Mouse (Mus musculus) heart, embryonic 13.5 days (tissue): ENCODE results near the gene Hyal2. TPM values are rescaled to one million over a fixed set of nuclear protein-coding genes. Genes with fewer than 3 reads are reported as not detected.

ENCODE experiments used
- ATAC-seq: fragments of 200-750 bp; cut with Nextera tagmentation; 2 replicates; pipeline ENCODE4 v1.8.0; 2017; ENCODE audit warnings: moderate TSS enrichment; ENCODE audit not compliant: insufficient number of reproducible peaks, low FRiP score, low TSS enrichment; ENCODE audit errors: extremely low read depth
- H3K27ac ChIP-seq: fragments of 300-500 bp; sonication (generic); replicated peaks from 2 replicates; pipeline ENCODE4 v1.5.1; 2015; ENCODE audit warnings: moderate library complexity, mild to moderate bottlenecking, inconsistent platforms
- H3K27me3 ChIP-seq: fragments of 300-500 bp; sonication (generic); replicated peaks from 2 replicates; pipeline ENCODE4 v1.6.1; 2015; ENCODE audit warnings: mild to moderate bottlenecking, inconsistent platforms
- H3K36me3 ChIP-seq: fragments of 300-500 bp; sonication (generic); 2 replicates; pipeline ENCODE4 v1.6.1; 2015; ENCODE audit warnings: mild to moderate bottlenecking, inconsistent platforms
- H3K4me1 ChIP-seq: fragments of 300-500 bp; sonication (generic); 2 replicates; pipeline ENCODE4 v1.6.1; 2015; ENCODE audit warnings: inconsistent platforms
- H3K4me2 ChIP-seq: fragments of 300-500 bp; sonication (generic); 2 replicates; pipeline ENCODE4 v1.6.1; 2015; ENCODE audit warnings: inconsistent platforms, mild to moderate bottlenecking, moderate library complexity
- H3K4me3 ChIP-seq: fragments of 300-500 bp; sonication (generic); 2 replicates; pipeline ENCODE4 v1.5.1; 2015; ENCODE audit warnings: moderate library complexity, mild to moderate bottlenecking, inconsistent platforms
- H3K9ac ChIP-seq: fragments of 300-500 bp; sonication (generic); 2 replicates; pipeline ENCODE4 v1.6.1; 2015; ENCODE audit warnings: inconsistent platforms, mild to moderate bottlenecking, moderate library complexity
- H3K9me3 ChIP-seq: fragments of 300-500 bp; sonication (generic); 2 replicates; pipeline ENCODE4 v1.6.1; 2016; ENCODE audit warnings: inconsistent platforms
- WGBS: fragments of 180-500 bp; shearing (Covaris S2); methylation state at CpG from one replicate; pipeline ENCODE4 v1.1.7; 2015; ENCODE audit warnings: mixed read lengths; 5-methylcytosine and 5-hydroxymethylcytosine counted together
- polyA plus RNA-seq: library from polyadenylated mRNA; unstranded; fragments of >200 nt; fragmentation: Nextera tagmentation; extraction: Ambion mirVana; gene quantifications from 2 replicates; pipeline ENCODE4 v1.2.1, GENCODE M21; 2015

The Hyal2 gene
- polyA plus RNA-seq, 1 experiment from 2014 or later = 94.0 TPM

DNA sequence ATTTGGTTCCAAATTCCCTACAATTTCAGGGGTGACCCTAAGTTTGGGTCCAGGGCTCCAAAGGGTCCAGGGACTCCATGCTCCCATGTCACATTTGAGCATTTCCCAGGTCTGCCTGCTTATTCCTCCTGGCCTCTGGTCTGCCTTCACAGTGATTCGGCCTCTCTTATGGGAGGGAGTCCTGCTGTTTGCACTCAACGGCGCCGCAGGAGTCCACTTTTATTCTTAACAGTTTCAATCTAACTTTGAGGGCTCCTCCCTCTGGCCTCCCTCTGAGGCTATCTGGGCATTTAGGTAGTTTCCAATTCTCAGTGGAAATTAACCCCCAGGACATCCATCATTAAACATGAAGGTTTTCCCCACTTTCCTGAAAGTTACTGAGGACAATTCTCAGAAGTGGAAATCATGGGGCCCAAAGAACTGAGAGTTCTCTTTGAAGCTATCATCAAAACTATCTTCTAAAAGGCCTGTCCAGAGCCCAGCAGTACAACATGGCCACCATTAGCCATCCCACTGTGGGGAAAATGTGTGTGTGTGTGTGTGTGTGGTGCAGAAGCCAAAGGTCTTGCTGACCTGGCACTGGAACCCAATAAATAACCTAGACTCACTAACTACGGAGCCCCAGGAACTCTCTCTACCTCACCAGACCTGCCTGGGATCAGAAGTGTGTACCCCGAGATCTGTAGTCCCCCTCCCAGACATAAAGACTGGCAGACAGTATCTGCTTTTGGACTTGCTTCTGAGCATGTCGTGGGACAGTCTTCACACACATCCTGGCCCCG lies 26.7 kb downstream of the Hyal2 start:
- WGBS = 81% methylated on average over 8 of the region's 8 CpGs
- no peak overlapping the region for H3K4me2 ChIP-seq
- no peak overlapping the region for H3K4me3 ChIP-seq
- peaks cover 12% of the 10 kb centered on the region for H3K27me3 ChIP-seq
- no peak for ATAC-seq
- H3K9ac ChIP-seq = no peak overlapping the region
- 0 out of 2 replicates have a peak overlapping the region, but pooled peaks have one; percentile 20 for H3K27ac ChIP-seq
- H3K4me1 ChIP-seq = peaks cover 73% of the 10 kb centered on the region
- H3K36me3 ChIP-seq = peaks cover 61% of the 10 kb centered on the region
- H3K9me3 ChIP-seq = no peaks in the 10 kb centered on the region

DNA sequence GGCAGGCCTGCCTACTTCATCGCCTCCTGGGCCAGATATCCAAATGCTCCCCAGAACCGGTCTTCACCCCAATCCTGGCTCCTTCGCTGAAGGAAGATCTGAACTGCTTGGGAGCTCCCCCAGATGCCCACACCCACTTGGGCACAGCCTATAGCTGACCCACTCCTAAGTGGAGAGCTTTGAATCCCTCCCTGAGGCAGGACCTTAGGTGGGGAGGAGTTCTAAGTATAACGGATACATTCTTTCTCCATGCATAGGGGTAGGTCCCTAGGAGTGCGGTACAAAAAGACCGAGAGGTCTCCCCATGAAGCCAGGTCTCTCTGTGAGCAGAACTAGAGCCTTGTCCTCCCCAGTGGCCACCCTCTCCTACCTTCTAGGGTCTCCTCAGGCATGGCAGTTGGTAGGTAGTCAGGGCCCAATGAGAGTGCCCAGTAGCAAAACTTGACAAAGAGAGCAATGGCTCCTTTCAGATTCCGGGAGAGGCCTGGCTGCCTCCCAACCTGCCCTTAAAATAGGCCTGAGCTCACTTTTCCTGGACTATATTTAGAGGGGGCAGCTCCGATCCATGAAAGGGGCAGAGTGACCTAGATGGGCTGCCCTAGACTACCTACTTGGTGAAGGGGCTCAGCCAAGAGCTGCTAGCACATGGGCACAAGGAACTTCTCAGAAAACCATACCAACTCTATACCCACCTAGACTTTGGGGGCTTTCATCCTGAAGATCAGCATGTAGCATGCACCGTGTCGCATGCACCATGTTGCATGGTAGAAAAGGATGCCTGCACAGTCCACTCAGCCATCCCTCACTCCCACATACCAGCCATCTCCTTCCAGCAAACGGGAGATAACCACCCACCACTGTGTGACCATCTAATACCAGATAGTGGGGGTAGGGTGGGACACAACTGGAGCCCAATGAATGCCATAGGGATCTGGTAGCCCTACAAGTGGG lies 29.1 kb downstream of the Hyal2 start:
- peak; percentile 54 for ATAC-seq
- Histone ChIP-seq H3K4me3 (peak overlapping the region; percentile 43), H3K27me3 (peaks cover 35% of the 10 kb centered on the region), H3K36me3 (peaks cover 42% of the 10 kb centered on the region), H3K4me2 (peak overlapping the region; percentile 69), H3K4me1 (peaks cover 55% of the 10 kb centered on the region), H3K9me3 (no peaks in the 10 kb centered on the region), H3K9ac (peak overlapping the region; percentile 82), H3K27ac (peak overlapping the region; percentile 98)
- WGBS = 58% methylated on average over 11 of the region's 11 CpGs

DNA sequence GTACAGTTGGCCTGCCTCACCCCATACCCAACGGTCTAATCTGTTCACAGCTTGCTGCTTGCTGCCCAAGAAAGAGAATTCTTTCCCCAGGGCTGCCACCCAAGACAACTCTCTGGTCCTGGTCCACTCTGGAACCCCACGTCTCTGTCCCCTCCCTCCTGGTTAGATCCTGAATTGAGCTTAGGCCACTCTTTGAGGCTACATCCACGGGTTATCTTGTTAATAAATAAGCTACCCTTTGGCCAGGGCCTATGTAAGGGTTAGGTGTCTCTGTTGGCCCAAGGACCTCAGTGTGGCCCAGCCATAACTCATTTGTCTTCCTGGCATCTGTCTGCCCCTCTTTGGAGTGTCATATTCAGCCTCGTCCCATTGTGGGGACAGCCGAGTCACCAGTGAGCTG lies 30.6 kb downstream of the Hyal2 start:
- 77% methylated on average over 5 of the region's 5 CpGs for WGBS

DNA sequence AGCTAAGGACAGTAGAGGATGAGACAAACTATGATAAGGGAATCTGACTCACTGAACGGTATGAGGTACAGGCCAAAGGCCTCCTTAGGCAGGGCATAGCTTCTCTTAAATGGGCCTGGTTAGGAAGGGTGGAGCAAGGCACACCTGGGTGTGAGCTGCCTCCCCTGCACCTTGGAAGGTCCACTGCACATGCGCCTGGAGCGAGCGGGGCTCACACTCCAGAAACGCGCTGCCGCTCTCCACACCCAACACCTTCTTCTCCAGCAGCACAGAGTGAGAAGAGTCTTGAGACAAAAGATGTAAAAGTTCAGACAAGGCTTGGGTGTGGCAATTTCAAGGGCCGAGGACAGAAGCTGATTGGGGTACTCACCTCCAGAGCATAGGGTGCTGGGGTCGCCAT lies 31.7 kb downstream of the Hyal2 start:
- Histone ChIP-seq H3K9me3 (no peaks in the 10 kb centered on the region), H3K9ac (peak overlapping the region; percentile 37; the same call in 1 of the 2 replicates), H3K27me3 (peaks cover 35% of the 10 kb centered on the region), H3K27ac (no peak overlapping the region), H3K4me2 (0 out of 2 replicates have a peak overlapping the region, but pooled peaks have one; percentile 4), H3K36me3 (peaks cover 16% of the 10 kb centered on the region), H3K4me3 (no peak overlapping the region), H3K4me1 (peaks cover 49% of the 10 kb centered on the region)
- ATAC-seq = no peak
- WGBS = 81% methylated on average over 9 of the region's 9 CpGs

More for the DNA sequence above, 30.6 kb downstream of the Hyal2 start:
- Histone ChIP-seq H3K36me3 (peaks cover 27% of the 10 kb centered on the region), H3K9me3 (no peaks in the 10 kb centered on the region), H3K4me3 (no peak overlapping the region), H3K4me1 (peaks cover 53% of the 10 kb centered on the region), H3K4me2 (no peak overlapping the region), H3K27me3 (peaks cover 35% of the 10 kb centered on the region), H3K9ac (no peak overlapping the region), H3K27ac (no peak overlapping the region)
- no peak for ATAC-seq

DNA sequence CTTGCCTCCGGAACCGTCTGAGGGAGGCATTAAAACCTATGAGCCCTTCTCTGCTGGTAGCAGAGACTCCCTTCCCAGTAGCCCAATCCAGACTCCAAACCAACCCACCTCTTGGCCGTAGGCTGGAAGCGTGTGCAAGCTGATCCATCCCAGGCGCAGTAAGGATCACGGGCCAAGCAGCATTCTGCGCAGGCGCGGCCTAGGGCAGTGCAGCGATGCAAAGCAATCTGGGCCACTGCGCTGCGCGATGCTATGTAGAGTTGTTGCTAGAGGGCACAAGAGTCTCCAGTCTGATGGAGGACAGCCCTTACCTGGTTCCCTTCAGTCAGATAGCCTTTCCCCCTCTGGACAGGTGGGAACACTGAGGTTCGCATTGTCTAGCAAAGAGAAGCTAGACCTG lies 32.1 kb downstream of the Hyal2 start:
- Histone ChIP-seq H3K4me3 (no peak overlapping the region), H3K9ac (peak overlapping the region; percentile 37; the same call in 1 of the 2 replicates), H3K36me3 (peaks cover 12% of the 10 kb centered on the region), H3K4me2 (0 out of 2 replicates have a peak overlapping the region, but pooled peaks have one; percentile 4), H3K27me3 (peaks cover 38% of the 10 kb centered on the region), H3K27ac (no peak overlapping the region), H3K9me3 (no peaks in the 10 kb centered on the region), H3K4me1 (peaks cover 49% of the 10 kb centered on the region)
- ATAC-seq = no peak
- 57% methylated on average over 14 of the region's 14 CpGs for WGBS

DNA sequence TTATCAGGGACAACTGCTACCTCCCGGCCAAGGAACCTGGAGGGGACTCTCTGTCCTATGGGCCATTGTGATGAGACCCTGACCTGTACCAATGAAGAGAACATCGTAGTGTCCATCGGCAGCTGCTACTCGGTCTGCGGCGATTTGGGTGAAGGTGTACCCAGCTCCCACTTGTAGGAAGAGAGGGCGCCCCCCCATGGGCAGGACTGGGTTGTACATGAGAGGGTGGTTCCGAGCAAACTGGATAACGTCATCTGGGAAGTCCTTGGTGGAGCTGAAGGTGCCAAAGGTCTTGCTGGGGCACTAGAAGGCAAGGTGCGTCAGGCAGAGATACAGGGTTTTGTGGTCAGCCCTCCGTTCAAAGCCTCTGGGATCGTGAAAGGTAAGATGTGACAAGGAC lies 33.0 kb downstream of the Hyal2 start:
- WGBS = 73% methylated on average over 12 of the region's 12 CpGs
- ATAC-seq = no peak

DNA sequence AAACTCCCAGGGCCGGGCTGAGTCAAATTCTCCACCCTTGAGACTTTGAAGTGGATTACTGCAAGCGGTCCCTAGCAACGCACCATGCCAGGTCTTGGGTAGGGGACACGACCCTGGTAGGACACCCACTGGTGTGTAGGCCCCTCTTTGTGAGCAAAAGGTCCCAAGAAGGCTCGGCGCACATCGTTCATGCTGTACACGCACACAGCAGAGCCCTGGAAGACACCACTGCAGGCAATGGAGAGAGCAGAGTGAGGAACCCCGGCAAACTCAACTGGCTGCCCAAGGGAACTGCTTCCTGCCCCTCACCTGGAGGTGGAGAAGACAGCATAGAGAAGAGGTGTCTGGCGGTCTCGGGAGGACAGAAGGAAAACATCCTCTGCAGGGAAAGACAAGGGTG lies 33.5 kb downstream of the Hyal2 start:
- 84% methylated on average over 11 of the region's 11 CpGs for WGBS

More for the DNA sequence above, 33.0 kb downstream of the Hyal2 start:
- peaks cover 5% of the 10 kb centered on the region for H3K36me3 ChIP-seq
- H3K9ac ChIP-seq = no peak overlapping the region
- peaks cover 54% of the 10 kb centered on the region for H3K4me1 ChIP-seq
- H3K27ac ChIP-seq = no peak overlapping the region
- no peak overlapping the region for H3K4me3 ChIP-seq
- H3K27me3 ChIP-seq = peaks cover 45% of the 10 kb centered on the region
- no peak overlapping the region for H3K4me2 ChIP-seq
- H3K9me3 ChIP-seq = no peaks in the 10 kb centered on the region

DNA sequence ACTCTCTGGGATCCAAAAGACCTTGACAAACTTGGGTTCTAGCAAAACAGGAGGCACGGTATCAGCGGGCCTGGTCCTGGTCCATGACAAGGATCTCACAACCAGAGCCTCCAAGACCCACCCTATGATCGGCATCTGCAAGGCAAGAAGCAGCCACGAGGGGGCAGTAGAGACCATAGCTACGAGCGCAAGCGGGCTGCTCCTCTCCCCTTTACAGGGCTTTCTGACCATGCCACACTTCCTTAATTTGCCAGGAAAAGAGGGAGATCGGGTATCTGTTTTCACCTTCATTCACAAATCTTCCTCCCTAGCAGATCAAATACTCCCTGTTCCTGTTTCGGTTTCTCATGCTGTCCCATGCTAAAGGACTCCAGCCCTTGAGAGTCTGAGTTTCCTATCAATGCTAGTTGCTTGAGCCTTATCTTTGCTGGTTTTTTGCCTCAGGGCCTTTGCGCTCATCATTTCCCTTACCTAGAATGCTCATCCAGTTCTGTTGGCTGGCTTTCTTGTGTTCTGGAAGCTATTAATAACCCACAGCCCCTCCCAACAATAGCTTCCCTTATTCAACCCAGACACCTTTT lies 34.4 kb downstream of the Hyal2 start:
- Histone ChIP-seq H3K4me1 (peaks cover 54% of the 10 kb centered on the region), H3K4me2 (peak overlapping the region; percentile 31), H3K9ac (peak overlapping the region; percentile 69)

More for the DNA sequence above, 33.5 kb downstream of the Hyal2 start:
- H3K9me3 ChIP-seq = no peaks in the 10 kb centered on the region
- H3K4me3 ChIP-seq = no peak overlapping the region
- peaks cover 5% of the 10 kb centered on the region; the same call in 1 of the 2 replicates for H3K36me3 ChIP-seq
- H3K27me3 ChIP-seq = peaks cover 50% of the 10 kb centered on the region
- no peak overlapping the region; the same call in 1 of the 2 replicates for H3K9ac ChIP-seq
- ATAC-seq = no peak
- peaks cover 54% of the 10 kb centered on the region for H3K4me1 ChIP-seq
- H3K4me2 ChIP-seq = no peak overlapping the region
- no peak overlapping the region for H3K27ac ChIP-seq

DNA sequence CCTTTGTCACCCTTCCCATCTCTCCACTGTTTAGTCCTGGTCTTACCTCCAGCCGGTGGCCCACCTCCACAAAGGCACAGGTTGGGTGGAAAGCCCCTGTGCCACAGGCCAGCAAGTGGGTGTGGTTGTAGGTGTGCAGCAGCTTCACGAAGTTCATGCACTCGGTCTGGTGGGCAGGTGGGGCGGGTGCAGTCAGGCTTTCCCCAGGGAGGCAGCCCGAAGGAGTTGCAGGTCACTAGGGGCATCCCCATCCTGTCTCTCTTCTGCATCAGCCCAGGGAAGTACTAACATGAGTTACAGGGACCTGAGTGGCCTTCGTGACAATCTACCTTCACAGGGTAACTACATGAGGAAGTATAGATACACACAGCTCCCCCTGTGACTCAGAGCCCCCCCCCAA lies 35.5 kb downstream of the Hyal2 start:
- 70% methylated on average over 6 of the region's 6 CpGs for WGBS
- Histone ChIP-seq H3K9me3 (no peaks in the 10 kb centered on the region), H3K4me2 (no peak overlapping the region), H3K27ac (no peak overlapping the region), H3K4me3 (no peak overlapping the region), H3K4me1 (peaks cover 55% of the 10 kb centered on the region), H3K36me3 (peaks cover 5% of the 10 kb centered on the region; the same call in 1 of the 2 replicates), H3K9ac (no peak overlapping the region), H3K27me3 (peaks cover 50% of the 10 kb centered on the region)
- no peak for ATAC-seq

More for the DNA sequence above, 34.4 kb downstream of the Hyal2 start:
- Histone ChIP-seq H3K27ac (peak overlapping the region; percentile 24; the same call in 1 of the 2 replicates), H3K9me3 (no peaks in the 10 kb centered on the region), H3K36me3 (peaks cover 5% of the 10 kb centered on the region; the same call in 1 of the 2 replicates), H3K27me3 (peaks cover 50% of the 10 kb centered on the region), H3K4me3 (no peak overlapping the region)
- WGBS = 4% methylated on average over 10 of the region's 10 CpGs
- ATAC-seq = no peak

DNA sequence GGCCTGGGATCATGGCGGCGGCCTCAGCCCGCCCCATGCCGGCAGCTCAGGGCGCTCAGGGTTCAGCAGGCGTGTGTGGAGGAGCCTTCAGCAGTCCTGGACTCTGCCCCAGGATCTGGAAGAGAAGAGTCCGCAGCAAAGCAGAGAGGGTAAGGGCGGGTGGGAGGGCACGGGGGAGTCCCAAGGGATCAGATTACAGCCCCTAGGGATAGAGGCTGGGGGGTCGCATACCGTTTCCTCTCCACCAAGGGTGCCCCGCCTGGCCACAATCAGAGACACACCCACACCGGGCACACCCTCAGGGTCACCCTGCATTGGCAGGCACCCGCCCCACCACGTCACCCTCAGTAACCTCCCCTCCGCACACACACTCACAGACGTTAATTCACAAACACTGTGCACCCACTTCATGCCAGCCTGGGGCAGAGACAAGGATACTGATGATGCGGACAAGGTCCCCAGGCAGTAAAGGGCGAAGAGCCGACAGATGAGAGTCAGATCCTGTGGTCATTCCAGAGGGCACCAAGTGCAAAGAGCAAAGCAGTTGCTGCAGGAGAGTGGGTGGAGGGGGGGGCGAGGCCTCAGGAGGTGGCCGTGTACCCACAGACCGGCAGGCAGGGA lies 37.4 kb downstream of the Hyal2 start:
- peaks cover 31% of the 10 kb centered on the region for H3K27me3 ChIP-seq
- H3K4me3 ChIP-seq = peak overlapping the region; percentile 6; the same call in 1 of the 2 replicates
- peaks cover 73% of the 10 kb centered on the region for H3K4me1 ChIP-seq
- H3K27ac ChIP-seq = 0 out of 2 replicates have a peak overlapping the region, but pooled peaks have one; percentile 32
- H3K9ac ChIP-seq = peak overlapping the region; percentile 60
- no peaks in the 10 kb centered on the region for H3K36me3 ChIP-seq
- WGBS = 34% methylated on average over 23 of the region's 23 CpGs
- ATAC-seq = no peak
- no peaks in the 10 kb centered on the region for H3K9me3 ChIP-seq
- peak overlapping the region; percentile 54 for H3K4me2 ChIP-seq
